Mouse (Mus musculus): ENCODE data around the gene Epn1. TPM values are rescaled to one million over a fixed set of nuclear protein-coding genes. Genes with fewer than 3 reads are reported as not detected.

Epn1 gene
- polyA plus RNA-seq, 1 experiment from 2014 or later, result 38.0 TPM

GRCm38 (mm10) chr7:5060944-5061773 lies 18.9 kb upstream of the Epn1 start:
- TF ChIP-seq EP300 (IDR thresholded peaks at IDR 0.05; ENCODE audit: low read depth) (no peak), CTCF (IDR thresholded peaks at IDR 0.05; ENCODE audit: low read depth) (peak; percentile 89)
- peak; percentile 95 for DNase-seq
- peak overlapping the region; percentile 98 for H3K4me2 ChIP-seq (ENCODE audit: low read depth, low read length)
- peak overlapping the region; percentile 99 for H3K9ac ChIP-seq (replicated peaks)
- peak overlapping the region; percentile 100 for H3K27ac ChIP-seq (ENCODE audit: low read depth)
- H3K9me3 ChIP-seq (ENCODE audit: low read length), result no peaks in the 10 kb centered on the region
- H3K4me1 ChIP-seq (ENCODE audit: insufficient read depth), result peaks cover 36% of the 10 kb centered on the region
- peaks cover 16% of the 10 kb centered on the region for H3K27me3 ChIP-seq (ENCODE audit: insufficient read depth, low read length)
- H3K4me3 ChIP-seq (ENCODE audit: low read depth, low read length), result peak overlapping the region; percentile 85
- H3K36me3 ChIP-seq (replicated peaks; ENCODE audit: insufficient read depth, low read length), result peaks cover 4% of the 10 kb centered on the region
- 0% methylated on average over 55 of the region's 60 CpGs for WGBS (ENCODE audit: insufficient replicate concordance)
- ATAC-seq, result peak; percentile 88

GRCm38 (mm10) chr7:5061774-5062359 lies 18.2 kb upstream of the Epn1 start, which contains the start of gene U2af2:
TSS of gene U2af2 (plus strand) at chr7:5062143.
- DNase-seq (peak; percentile 97), ATAC-seq (peak; percentile 75)
- H3K9ac ChIP-seq (replicated peaks), result peak within 1 kb of the TSS; percentile 99
- H3K4me2 ChIP-seq (ENCODE audit: low read depth, low read length), result peak within 1 kb of the TSS; percentile 98
- peaks cover 10% of the 10 kb centered on the region for H3K36me3 ChIP-seq (replicated peaks; ENCODE audit: insufficient read depth, low read length)
- WGBS (ENCODE audit: insufficient replicate concordance), result under 1% methylated on average over 62 of the region's 65 CpGs
- peaks cover 9% of the 10 kb centered on the region for H3K27me3 ChIP-seq (ENCODE audit: insufficient read depth, low read length)
- H3K4me1 ChIP-seq (ENCODE audit: insufficient read depth), result peaks cover 39% of the 10 kb centered on the region
- no peaks in the 10 kb centered on the region for H3K9me3 ChIP-seq (ENCODE audit: low read length)
- peak within 1 kb of the TSS; percentile 100 for H3K27ac ChIP-seq (ENCODE audit: low read depth)
- H3K4me3 ChIP-seq (ENCODE audit: low read depth, low read length), result peak within 1 kb of the TSS; percentile 85
- no peak for TF ChIP-seq EP300 (IDR thresholded peaks at IDR 0.05; ENCODE audit: low read depth)
- TF ChIP-seq CTCF (IDR thresholded peaks at IDR 0.05; ENCODE audit: low read depth), result no peak

GRCm38 (mm10) chr7:5062360-5063001 lies 17.6 kb upstream of the Epn1 start:
- H3K36me3 ChIP-seq (replicated peaks; ENCODE audit: insufficient read depth, low read length), result peaks cover 16% of the 10 kb centered on the region
- H3K9ac ChIP-seq (replicated peaks), result peak overlapping the region; percentile 99
- ATAC-seq (peak; percentile 60), DNase-seq (peak; percentile 82)
- H3K4me1 ChIP-seq (ENCODE audit: insufficient read depth), result peaks cover 38% of the 10 kb centered on the region
- TF ChIP-seq CTCF (IDR thresholded peaks at IDR 0.05; ENCODE audit: low read depth) (no peak), EP300 (IDR thresholded peaks at IDR 0.05; ENCODE audit: low read depth) (peak; percentile 44; the same call in 1 of the 2 replicates)
- under 1% methylated on average over 48 of the region's 51 CpGs for WGBS (ENCODE audit: insufficient replicate concordance)
- H3K4me2 ChIP-seq (ENCODE audit: low read depth, low read length), result peak overlapping the region; percentile 98
- peaks cover 3% of the 10 kb centered on the region for H3K27me3 ChIP-seq (ENCODE audit: insufficient read depth, low read length)
- peak overlapping the region; percentile 85 for H3K4me3 ChIP-seq (ENCODE audit: low read depth, low read length)
- H3K27ac ChIP-seq (ENCODE audit: low read depth), result peak overlapping the region; percentile 100
- H3K9me3 ChIP-seq (ENCODE audit: low read length), result no peaks in the 10 kb centered on the region

- DNase-seq, result no peak
- Histone ChIP-seq H3K9me3 (ENCODE audit: low read length) (no peaks in the 10 kb centered on the region), H3K4me1 (ENCODE audit: insufficient read depth) (peaks cover 38% of the 10 kb centered on the region), H3K27me3 (ENCODE audit: insufficient read depth, low read length) (no peaks in the 10 kb centered on the region), H3K4me2 (ENCODE audit: low read depth, low read length) (peak overlapping the region; percentile 98), H3K9ac (replicated peaks) (no peak overlapping the region; the same call in 1 of the 2 replicates), H3K27ac (ENCODE audit: low read depth) (no peak overlapping the region), H3K4me3 (ENCODE audit: low read depth, low read length) (no peak overlapping the region), H3K36me3 (replicated peaks; ENCODE audit: insufficient read depth, low read length) (peaks cover 40% of the 10 kb centered on the region)
- WGBS (ENCODE audit: insufficient replicate concordance), result 84% methylated on average over 6 of the region's 6 CpGs
- no peak for ATAC-seq
- TF ChIP-seq CTCF (IDR thresholded peaks at IDR 0.05; ENCODE audit: low read depth) (no peak), EP300 (IDR thresholded peaks at IDR 0.05; ENCODE audit: low read depth) (no peak)
Observed at GRCm38 (mm10) chr7:5064886-5065285, 15.1 kb upstream of the Epn1 start.

- H3K4me1 ChIP-seq (ENCODE audit: insufficient read depth), result peaks cover 23% of the 10 kb centered on the region
- DNase-seq, result no peak
- peak overlapping the region; percentile 23 for H3K4me2 ChIP-seq (ENCODE audit: low read depth, low read length)
- peaks cover 92% of the 10 kb centered on the region for H3K36me3 ChIP-seq (replicated peaks; ENCODE audit: insufficient read depth, low read length)
- WGBS (ENCODE audit: insufficient replicate concordance), result 60% methylated on average over 1 of the region's 1 CpGs
- H3K27ac ChIP-seq (ENCODE audit: low read depth), result peak overlapping the region; percentile 44; the same call in 1 of the 2 replicates
- peak; percentile 79 for ATAC-seq
- H3K4me3 ChIP-seq (ENCODE audit: low read depth, low read length), result no peak overlapping the region
- H3K9ac ChIP-seq (replicated peaks), result no peak overlapping the region
- no peaks in the 10 kb centered on the region for H3K9me3 ChIP-seq (ENCODE audit: low read length)
- TF ChIP-seq EP300 (IDR thresholded peaks at IDR 0.05; ENCODE audit: low read depth), result no peak
- no peak for TF ChIP-seq CTCF (IDR thresholded peaks at IDR 0.05; ENCODE audit: low read depth)
- no peaks in the 10 kb centered on the region for H3K27me3 ChIP-seq (ENCODE audit: insufficient read depth, low read length)
Observed at GRCm38 (mm10) chr7:5073586-5073985, 6.4 kb upstream of the Epn1 start.

- H3K9me3 ChIP-seq (ENCODE audit: low read length), result no peaks in the 10 kb centered on the region
- ATAC-seq (no peak), DNase-seq (no peak)
- no peak overlapping the region for H3K27ac ChIP-seq (ENCODE audit: low read depth)
- no peak overlapping the region for H3K4me2 ChIP-seq (ENCODE audit: low read depth, low read length)
- H3K4me1 ChIP-seq (ENCODE audit: insufficient read depth), result peaks cover 26% of the 10 kb centered on the region
- H3K36me3 ChIP-seq (replicated peaks; ENCODE audit: insufficient read depth, low read length), result peaks cover 83% of the 10 kb centered on the region
- no peaks in the 10 kb centered on the region for H3K27me3 ChIP-seq (ENCODE audit: insufficient read depth, low read length)
- no peak overlapping the region for H3K9ac ChIP-seq (replicated peaks)
- TF ChIP-seq EP300 (IDR thresholded peaks at IDR 0.05; ENCODE audit: low read depth), result no peak
- no peak for TF ChIP-seq CTCF (IDR thresholded peaks at IDR 0.05; ENCODE audit: low read depth)
- no peak overlapping the region for H3K4me3 ChIP-seq (ENCODE audit: low read depth, low read length)
- 86% methylated on average over 5 of the region's 5 CpGs for WGBS (ENCODE audit: insufficient replicate concordance)
Observed at GRCm38 (mm10) chr7:5074984-5075383, 5.1 kb upstream of the Epn1 start.
